Mouse (Mus musculus) testis, adult 2 months (tissue): ENCODE measurements at regions not wholly inside any gene's neighbourhood (a gene's known extent, or its start where the extent isn't known, plus 50 kb on each side); places are given as distances from the start of the nearest gene placed in this dataset.

ENCODE experiments used
- CTCF ChIP-seq: fragments of 200-500 bp; IDR thresholded peaks from 2 replicates; pipeline ENCODE4 v1.5.1; 2012; ENCODE audit warnings: low read depth, mild to moderate bottlenecking, inconsistent platforms, low read length, moderate library complexity; ENCODE audit not compliant: control insufficient read depth, insufficient read depth, insufficient replicate concordance
- POLR2A ChIP-seq: fragments of 200-500 bp; IDR thresholded peaks from 2 replicates; pipeline ENCODE4 v1.6.1; 2012; ENCODE audit warnings: low read depth, mild to moderate bottlenecking, inconsistent platforms, low read length, moderate library complexity; ENCODE audit not compliant: control insufficient read depth

DNA sequence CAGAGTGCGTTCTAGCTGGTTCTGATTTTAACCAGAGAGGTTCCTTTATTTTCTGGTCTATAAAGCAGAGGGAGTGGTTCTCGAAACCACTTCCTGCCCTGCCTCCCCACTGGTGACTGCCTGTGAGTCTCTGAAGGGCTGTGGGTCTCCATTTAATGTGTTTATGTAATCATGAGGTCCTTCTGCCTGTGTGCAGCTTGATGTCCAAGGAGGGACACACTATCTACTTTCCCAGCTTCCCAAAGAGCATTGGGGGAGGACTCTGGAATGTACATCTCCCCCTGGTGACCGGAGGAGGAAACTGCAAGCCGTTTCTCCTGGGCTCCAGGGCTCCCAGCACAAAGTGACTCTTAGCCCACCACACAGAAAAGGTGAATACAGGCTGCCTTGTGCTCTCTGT, 90.8 kb downstream of the Lbh start:
- no peak for TF ChIP-seq POLR2A
- TF ChIP-seq CTCF: peak; percentile 74
